Mouse (Mus musculus) adrenal gland, adult (tissue): ENCODE data around the gene Fry.
A peak's percentile ranks its signal among the peaks of the same experiment; 100 is the strongest.

Experiments used
- DNase-seq, 2 experiments: peaks; one replicate each; pipeline ENCODE4 v3.0.0; 2022 to 2023; ENCODE audit warnings: low spot score in 1 of 2; ENCODE audit not compliant: inconsistent age in 2 of 2

The Fry gene

GRCm38 (mm10) chr5:150216066-150216465, 97.6 kb downstream of the Fry start:
- DNase-seq: no peak

- peak in 1 of 2 experiments; percentile 62 for DNase-seq
Observed at GRCm38 (mm10) chr5:150219457-150219856, 101.0 kb downstream of the Fry start.

GRCm38 (mm10) chr5:150220333-150220732, 101.9 kb downstream of the Fry start:
- DNase-seq: peak; percentile 11 to 47

GRCm38 (mm10) chr5:150221806-150222205, 103.4 kb downstream of the Fry start:
- no peak for DNase-seq

GRCm38 (mm10) chr5:150223546-150224239, 105.2 kb downstream of the Fry start:
- no peak for DNase-seq

- peak in 1 of 2 experiments; percentile 56 for DNase-seq
Observed at GRCm38 (mm10) chr5:150229086-150229485, 110.6 kb downstream of the Fry start.

GRCm38 (mm10) chr5:150229776-150230175, 111.3 kb downstream of the Fry start:
- DNase-seq: no peak

GRCm38 (mm10) chr5:150232159-150233150, 114.0 kb downstream of the Fry start:
- DNase-seq: peak; percentile 20 to 74

- DNase-seq: peak; percentile 41 to 85
Observed at GRCm38 (mm10) chr5:150233154-150233886, 114.9 kb downstream of the Fry start.

GRCm38 (mm10) chr5:150235931-150236330, 117.5 kb downstream of the Fry start:
- DNase-seq: no peak

GRCm38 (mm10) chr5:150236597-150236996, 118.2 kb downstream of the Fry start:
- no peak for DNase-seq

GRCm38 (mm10) chr5:150241638-150242037, 123.2 kb downstream of the Fry start:
- DNase-seq: no peak

- DNase-seq: no peak
Observed at GRCm38 (mm10) chr5:150246737-150247136, 128.3 kb downstream of the Fry start.

GRCm38 (mm10) chr5:150257764-150258163, 139.3 kb downstream of the Fry start:
- DNase-seq: no peak

GRCm38 (mm10) chr5:150259191-150260053, 141.0 kb downstream of the Fry start:
- peak; percentile 16 to 26 for DNase-seq

- DNase-seq: peak in 1 of 2 experiments; percentile 60
Observed at GRCm38 (mm10) chr5:150260054-150260386, 141.6 kb downstream of the Fry start.

GRCm38 (mm10) chr5:150261361-150261760, 142.9 kb downstream of the Fry start:
- no peak for DNase-seq

- no peak for DNase-seq
Observed at GRCm38 (mm10) chr5:150262046-150262716, 143.7 kb downstream of the Fry start.

GRCm38 (mm10) chr5:150262717-150263103, 144.3 kb downstream of the Fry start:
- DNase-seq: no peak

- DNase-seq: no peak
Observed at GRCm38 (mm10) chr5:150263162-150263561, 144.7 kb downstream of the Fry start.
